Mouse (Mus musculus) layer of hippocampus, postnatal 25 days (tissue): ENCODE data around the gene Ppp1ca. TPM values are rescaled to one million over a fixed set of nuclear protein-coding genes. Genes with fewer than 3 reads are reported as not detected.

ENCODE experiments used
- DNase-seq, 2 experiments: peaks; one replicate each; pipeline ENCODE4 v3.0.0; 2022; ENCODE audit warnings: mixed read lengths in 2 of 2, low spot score in 1 of 2; ENCODE audit errors: extremely low spot score in 1 of 2
- microRNA-seq, 2 experiments: library from miRNA; unstranded; fragments of <30 nt; microRNA quantifications; one replicate each; pipeline ENCODE4 v1.2.0; 2021
- total RNA-seq, 2 experiments: library from RNA; stranded (reverse); gene quantifications; 2 replicates each; pipeline ENCODE4 v1.2.3; 2021

Ppp1ca gene
- total RNA-seq, 2 experiments from 2014 or later: 259 to 293 TPM

DNA sequence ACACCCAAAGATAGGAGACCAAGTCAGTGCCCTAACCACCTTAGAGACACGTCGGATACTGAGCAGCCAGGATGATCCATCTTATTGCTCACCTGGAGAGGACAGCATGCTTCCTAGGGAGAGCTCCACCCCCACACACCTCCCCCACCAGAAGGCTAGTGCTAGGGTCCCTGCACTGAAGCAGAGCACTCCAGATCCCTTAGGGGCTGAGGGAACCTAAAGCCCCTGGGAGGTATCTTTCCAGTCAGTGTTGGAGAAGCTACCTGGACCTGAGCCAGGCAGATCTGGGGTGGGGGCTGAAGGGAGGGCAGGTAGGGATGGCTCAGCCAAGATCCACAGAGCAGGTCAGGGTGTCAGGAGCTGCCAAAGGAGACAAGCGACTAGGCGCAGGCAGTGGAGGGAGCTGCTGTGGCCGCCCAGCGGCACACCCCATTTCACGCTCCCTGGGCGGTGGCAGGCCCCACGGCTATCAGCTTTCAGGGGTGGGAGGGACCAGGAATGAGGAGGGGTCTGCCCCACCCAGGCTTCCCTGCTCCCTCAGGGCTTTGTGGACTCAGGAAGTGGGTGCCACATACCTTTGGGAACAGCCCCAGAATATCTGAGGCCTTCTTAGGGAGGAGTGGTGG is 37.7 kb downstream of the Ppp1ca start:
- DNase-seq: no peak

DNA sequence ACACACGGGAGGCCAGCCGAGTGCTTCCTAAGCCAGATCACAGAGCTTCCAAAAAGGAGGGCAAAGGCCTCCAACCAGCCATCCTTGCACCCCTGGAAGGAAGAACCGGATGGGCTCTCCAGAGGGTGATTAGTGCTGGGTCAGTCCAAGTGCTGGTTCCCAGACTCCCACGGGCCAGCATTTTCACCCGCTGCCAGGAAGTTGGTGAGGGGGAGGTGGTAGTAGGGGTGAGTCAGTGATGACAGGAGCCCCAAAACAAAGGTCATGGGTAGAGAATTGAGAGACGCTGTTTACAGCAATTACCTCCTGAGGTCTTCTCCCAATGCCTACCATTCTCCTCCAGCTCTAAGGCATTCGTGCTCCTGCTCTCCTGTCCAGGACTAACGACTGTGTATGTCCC is 38.5 kb downstream of the Ppp1ca start:
- no peak for DNase-seq

DNA sequence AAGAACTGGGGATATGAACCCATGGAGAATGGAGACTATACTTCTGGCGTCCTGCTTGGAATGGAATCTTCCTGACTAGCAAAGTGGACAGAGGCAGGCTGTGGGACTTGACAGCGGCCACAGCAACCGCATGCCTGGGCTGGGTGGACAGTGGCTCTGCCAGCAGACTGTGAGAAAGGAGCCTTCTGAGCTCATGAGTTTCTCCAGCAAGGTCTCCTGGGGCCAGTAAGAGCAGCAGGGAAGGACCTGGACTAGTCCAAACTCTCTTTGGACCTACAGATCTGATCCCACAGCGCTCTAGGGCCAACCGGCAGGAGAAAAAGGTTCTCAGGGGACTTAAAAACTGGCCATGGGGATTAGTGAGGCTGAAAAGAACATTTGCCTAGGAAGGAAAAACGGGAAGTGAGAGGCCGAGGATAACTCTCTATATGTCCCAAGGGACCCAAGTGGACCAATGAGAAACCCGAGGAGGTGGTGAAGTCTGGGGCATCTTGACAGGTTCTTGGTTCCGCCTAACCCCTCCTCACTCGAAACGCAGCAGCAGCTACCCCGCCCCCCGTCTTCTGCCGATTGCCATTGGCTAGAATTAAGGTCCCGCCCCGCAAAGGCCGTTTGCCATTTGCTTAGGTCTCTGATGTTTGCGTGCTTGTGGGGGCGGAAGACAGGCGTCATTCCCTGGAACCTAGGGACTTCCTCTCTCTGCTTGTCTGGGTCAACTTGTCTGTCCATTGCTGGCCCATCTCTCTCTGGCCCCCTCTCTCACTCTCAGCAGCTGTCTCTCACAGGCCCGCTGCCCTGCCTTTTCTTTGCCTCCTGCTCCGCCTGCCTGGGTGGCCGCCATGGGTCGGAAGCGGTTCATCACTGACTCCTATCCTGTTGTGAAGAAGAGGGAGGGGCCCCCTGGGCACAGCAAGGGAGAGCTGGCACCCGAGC is 39.7 kb downstream of the Ppp1ca start, which contains the start of gene Pold4:
Pold4 (plus strand) TSS at position 647 of the 933 bp plus-strand sequence.
- DNase-seq: peak; percentile 87 to 88

DNA sequence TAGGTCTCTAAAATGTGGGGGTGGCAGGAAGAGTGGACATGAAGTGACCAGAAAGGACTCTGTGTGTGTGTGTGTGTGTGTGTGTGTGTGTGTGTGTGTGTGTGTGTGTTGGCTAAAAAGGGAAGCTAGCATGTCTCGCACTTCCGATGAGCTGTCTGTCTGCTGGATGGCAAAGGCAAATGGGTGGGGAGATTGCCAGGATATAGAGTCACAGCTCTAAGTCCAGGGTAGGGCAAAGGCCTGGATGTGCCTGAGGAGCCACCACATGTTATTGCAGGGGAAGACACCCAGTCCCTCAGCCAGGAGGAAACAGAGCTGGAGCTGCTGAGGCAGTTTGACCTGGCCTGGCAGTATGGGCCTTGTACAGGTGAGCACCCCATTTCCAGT is 40.3 kb downstream of the Ppp1ca start:
- DNase-seq: peak in 1 of 2 experiments; percentile 27

DNA sequence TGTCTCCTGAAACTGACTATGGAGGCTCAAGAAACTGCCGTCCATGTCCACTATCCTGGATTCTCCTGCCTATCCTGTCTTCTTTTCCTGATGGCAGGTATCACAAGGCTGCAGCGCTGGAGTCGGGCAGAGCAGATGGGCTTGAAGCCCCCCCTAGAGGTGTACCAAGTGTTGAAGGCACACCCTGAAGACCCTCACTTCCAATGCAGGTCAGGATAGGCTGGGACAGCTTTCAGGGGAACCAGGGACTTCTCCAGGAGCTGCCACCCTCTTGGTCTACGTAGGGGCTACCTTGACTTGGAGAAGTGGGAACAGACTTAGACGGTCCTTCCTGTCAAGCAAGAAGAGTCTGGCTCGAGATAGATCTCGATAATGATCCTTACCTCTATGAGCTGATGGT is 40.8 kb downstream of the Ppp1ca start:
- no peak for DNase-seq

DNA sequence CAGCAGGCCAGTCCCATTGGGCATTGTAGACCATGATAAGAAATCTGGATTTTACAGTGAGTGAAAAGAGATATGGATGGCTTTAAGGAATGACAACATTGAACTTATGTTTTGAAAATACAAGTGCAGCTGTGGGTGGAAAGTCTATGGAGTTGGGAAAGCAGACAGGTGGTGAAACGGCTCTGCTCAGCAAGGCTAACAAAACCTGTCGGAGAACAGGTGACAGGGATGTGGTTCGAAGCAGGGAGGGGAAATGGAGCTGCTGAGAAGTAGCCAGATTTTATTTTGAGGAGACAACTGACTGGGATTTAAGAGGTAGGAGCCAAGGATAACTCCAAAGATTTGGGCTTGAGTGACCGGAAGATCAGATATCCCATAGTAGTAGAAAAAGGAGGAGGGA is 42.7 kb downstream of the Ppp1ca start:
- DNase-seq: no peak

DNA sequence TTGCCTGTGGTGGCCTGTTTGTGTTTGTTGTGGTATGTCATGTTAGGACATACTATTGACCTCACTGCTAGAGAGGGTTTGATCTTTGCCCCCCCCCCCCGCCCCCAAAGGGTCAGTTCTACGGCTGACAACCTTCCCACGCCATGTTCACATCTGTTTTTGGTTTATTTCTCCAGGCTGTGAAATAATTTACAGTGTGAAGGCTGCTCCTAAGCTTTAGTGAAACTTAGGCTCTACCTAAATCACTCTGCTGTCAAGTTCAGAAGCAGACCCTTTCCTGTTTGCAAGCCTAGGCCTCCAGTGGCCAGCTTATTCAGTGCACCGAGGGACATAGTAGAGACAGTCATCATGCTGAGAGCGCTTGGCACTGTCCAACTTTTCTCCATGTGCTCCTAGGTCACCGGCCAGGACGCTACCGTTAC is 48.4 kb downstream of the Ppp1ca start:
- DNase-seq: no peak

DNA sequence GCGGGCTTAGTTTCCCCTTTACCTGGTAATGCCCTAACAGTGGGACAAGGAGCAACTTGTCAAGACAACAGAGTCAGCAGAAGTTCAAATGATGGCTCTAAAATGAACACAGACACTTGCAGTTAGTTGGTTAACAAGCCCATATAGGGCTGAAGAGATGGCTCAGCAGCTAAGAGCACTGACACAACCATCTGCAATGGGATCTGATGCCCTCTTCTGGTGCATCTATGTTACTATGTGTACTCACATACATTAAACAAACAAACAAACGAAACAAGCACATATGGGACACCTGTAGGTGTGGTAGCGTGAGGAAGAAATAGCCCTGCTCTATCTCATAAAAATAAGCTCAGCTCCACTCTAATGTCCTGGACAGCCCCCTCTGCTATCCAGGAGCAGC is 50.6 kb downstream of the Ppp1ca start:
- no peak for DNase-seq

DNA sequence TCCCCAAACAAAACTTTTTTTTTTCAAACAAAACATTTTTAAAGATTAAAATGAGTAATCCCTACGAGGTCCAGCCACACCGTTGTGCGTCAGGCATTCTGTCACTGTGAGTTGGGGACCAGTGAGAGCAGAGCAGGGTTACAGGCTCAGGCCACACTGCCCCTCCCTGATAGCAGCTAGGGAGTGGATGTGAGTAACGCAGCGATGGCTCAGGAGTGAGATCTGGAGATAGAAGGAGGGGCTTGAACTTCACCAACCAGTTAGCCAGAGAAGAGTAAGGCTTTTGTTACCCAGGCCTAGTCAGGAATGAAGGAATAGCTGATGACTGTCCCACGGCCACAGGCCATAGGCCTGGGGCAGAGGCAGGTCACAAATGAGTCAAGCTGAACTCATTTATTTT is 52.9 kb downstream of the Ppp1ca start:
- DNase-seq: no peak

Small RNAs within 50 kb of the gene (microRNA-seq; reads per million reads assigned to microRNA genes)
- gene Gm26115: 0 reads per million in 2 experiments

Other genes with a start within 250 kb of the Ppp1ca start
- not detected for gene Aldh3b3, start 233.4 kb upstream of the Ppp1ca start, total RNA-seq
- gene Aldh3b2, start 219.7 kb upstream of the Ppp1ca start, total RNA-seq: 1 to 10 TPM in 1 of 2 experiments, under 1 TPM in 1; 0.81 to 1.2 TPM
- gene Acy3, start 205.5 kb upstream of the Ppp1ca start, total RNA-seq: 1 to 10 TPM; 2.0 to 2.5 TPM
- gene Tbx10, start 199.3 kb upstream of the Ppp1ca start, total RNA-seq: not detected
- gene Nudt8, start 191.5 kb upstream of the Ppp1ca start, total RNA-seq: 10 to 100 TPM in 1 of 2 experiments, 1 to 10 TPM in 1; 9.9 to 10.2 TPM
- gene Gm49405, start 191.4 kb upstream of the Ppp1ca start, total RNA-seq: 1 to 10 TPM; 1.1 to 1.4 TPM
- 1 to 10 TPM; 2.4 to 3.3 TPM for gene Doc2g, start 188.8 kb upstream of the Ppp1ca start, total RNA-seq
- gene Ndufv1, start 179.3 kb upstream of the Ppp1ca start, total RNA-seq: 100 to 1,000 TPM; 222 to 263 TPM
- 100 to 1,000 TPM; 343 to 385 TPM for gene Gstp1, start 154.1 kb upstream of the Ppp1ca start, total RNA-seq
- 10 to 100 TPM; 35.5 to 41.9 TPM for gene Gstp2, start 146.0 kb upstream of the Ppp1ca start, total RNA-seq
- not detected for gene Gstp3, start 132.5 kb upstream of the Ppp1ca start, total RNA-seq
- not detected for gene Cabp2, start 110.5 kb upstream of the Ppp1ca start, total RNA-seq
- 10 to 100 TPM; 28.9 to 37.6 TPM for gene Cdk2ap2, start 94.9 kb upstream of the Ppp1ca start, total RNA-seq
- 100 to 1,000 TPM; 176 to 181 TPM for gene Pitpnm1, start 92.1 kb upstream of the Ppp1ca start, total RNA-seq
- gene Aip, start 66.2 kb upstream of the Ppp1ca start, total RNA-seq: 100 to 1,000 TPM; 102 to 127 TPM
- not detected for gene Gpr152, start 52.3 kb upstream of the Ppp1ca start, total RNA-seq
- under 1 TPM in 1 of 2 experiments, not detected in 1; 0.20 TPM for gene Cabp4, start 48.0 kb upstream of the Ppp1ca start, total RNA-seq
- gene Coro1b, start 43.4 kb upstream of the Ppp1ca start, total RNA-seq: 10 to 100 TPM; 87.3 to 89.5 TPM
- 1 to 10 TPM; 1.1 to 2.9 TPM for gene Ptprcap, start 38.5 kb upstream of the Ppp1ca start, total RNA-seq
- gene Rps6kb2, start 28.7 kb upstream of the Ppp1ca start, total RNA-seq: 10 to 100 TPM; 27.8 to 43.9 TPM
- gene Carns1, start 16.6 kb upstream of the Ppp1ca start, total RNA-seq: 10 to 100 TPM in 1 of 2 experiments, 1 to 10 TPM in 1; 8.2 to 11.7 TPM
- 1 to 10 TPM; 1.2 to 1.3 TPM for gene Tbc1d10c, start 781 bp upstream of the Ppp1ca start, total RNA-seq
- 1 to 10 TPM; 7.4 to 8.2 TPM for gene Rad9a, start 9.6 kb downstream of the Ppp1ca start, total RNA-seq
- gene Clcf1, start 22.2 kb downstream of the Ppp1ca start, total RNA-seq: under 1 TPM; 0.27 to 0.61 TPM
- not detected for gene AC109138.7, start 22.3 kb downstream of the Ppp1ca start, total RNA-seq
- 10 to 100 TPM; 15.1 to 17.5 TPM for gene Pold4, start 39.8 kb downstream of the Ppp1ca start, total RNA-seq
- gene Ssh3, start 77.1 kb downstream of the Ppp1ca start, total RNA-seq: 10 to 100 TPM; 45.4 to 48.5 TPM
- gene Ankrd13d, start 91.1 kb downstream of the Ppp1ca start, total RNA-seq: 10 to 100 TPM; 59.6 to 66.3 TPM
- 100 to 1,000 TPM; 185 to 186 TPM for gene Grk2, start 114.2 kb downstream of the Ppp1ca start, total RNA-seq
- 10 to 100 TPM; 70.6 to 85.0 TPM for gene Kdm2a, start 206.2 kb downstream of the Ppp1ca start, total RNA-seq
- 1 to 10 TPM in 1 of 2 experiments, under 1 TPM in 1; 0.87 to 1.2 TPM for gene Rhod, start 247.4 kb downstream of the Ppp1ca start, total RNA-seq